Mouse (Mus musculus): ENCODE data around the gene Vrk2.

- no peak for TF ChIP-seq POLR2AphosphoS5 (IDR thresholded peaks at IDR 0.05; ENCODE audit: insufficient replicate concordance, low read depth, low read length)
- no peak for TF ChIP-seq CTCF (IDR thresholded peaks at IDR 0.05; ENCODE audit: low read depth, low read length)
- TF ChIP-seq GATA2 (IDR thresholded peaks at IDR 0.05; ENCODE audit: borderline replicate concordance, low read depth, low read length) = no peak
Measured at GRCm38 (mm10) chr11:26526861-26527260, 66.9 kb downstream of the Vrk2 start.

All from G1E (cell line).